Mouse (Mus musculus): ENCODE measurements around the gene Chrng. TPM values are rescaled to one million over a fixed set of nuclear protein-coding genes. Genes with fewer than 3 reads are reported as not detected.

The Chrng gene
- total and polyA plus RNA-seq, 3 experiments, result 0.04 TPM; not detected in 2

- Histone ChIP-seq H3K36me3 (replicated peaks in 1 of 2; ENCODE audit: control insufficient read depth in 1 of 2, insufficient read depth in 1 of 2, low read length in 1 of 2) (no peaks in the 10 kb centered on the region), H3K4me2 (ENCODE audit: insufficient read depth, low read depth, poor library complexity, severe bottlenecking) (no peak overlapping the region), H3K4me3 (replicated peaks in 1 of 3; ENCODE audit: low read depth in 2 of 3, low read length in 2 of 3, poor library complexity in 1 of 3) (no peak overlapping the region), H3K9me3 (replicated peaks; ENCODE audit: low read length) (no peaks in the 10 kb centered on the region), H3K4me1 (ENCODE audit: control insufficient read depth in 1 of 2, insufficient read depth in 2 of 2) (peaks cover 3 to 12% of the 10 kb centered on the region in 2 experiments; a peak in 3 of 4 replicates), H3K27me3 (replicated peaks) (no peaks in the 10 kb centered on the region), H3K27ac (ENCODE audit: insufficient read depth, low read depth) (no peak overlapping the region), H3K9ac (ENCODE audit: insufficient read depth, low read depth) (no peak overlapping the region), H3K79me2 (replicated peaks; ENCODE audit: control insufficient read depth, extremely low read depth, insufficient read depth, poor library complexity, severe bottlenecking) (no peaks in the 10 kb centered on the region)
- in situ Hi-C loops (cut with MboI; ENCODE audit: low pct_ligation_motif_present, low pct_unique_long_range_greater_than_20kb, low sequenced_read_pairs), result no loop called here
- dilution Hi-C loops (cut with MboI; ENCODE audit: extremely low pct_ligation_motif_present, extremely low pct_unique_long_range_greater_than_20kb, low sequenced_read_pairs), result no loop called here
- no peak for DNase-seq (ENCODE audit: extremely low read depth)
- no peak for TF ChIP-seq JUND (conservative IDR thresholded peaks at IDR 0.05; ENCODE audit: low read depth, low read length)
- TF ChIP-seq MEF2A (IDR thresholded peaks at IDR 0.05; ENCODE audit: borderline replicate concordance, low read depth, low read length), result no peak
- TF ChIP-seq MAFK (IDR thresholded peaks at IDR 0.05; ENCODE audit: insufficient replicate concordance, low read length), result no peak
- TF ChIP-seq PAX5 (IDR thresholded peaks at IDR 0.05; ENCODE audit: low read length), result no peak
- no peak for TF ChIP-seq NELFE (IDR thresholded peaks at IDR 0.05; ENCODE audit: low read depth, low read length)
- no peak for TF ChIP-seq HCFC1 (IDR thresholded peaks at IDR 0.05; ENCODE audit: low read depth, low read length)
- TF ChIP-seq RCOR1 (conservative IDR thresholded peaks at IDR 0.05; ENCODE audit: low read depth, low read length), result no peak
- TF ChIP-seq USF2 (conservative IDR thresholded peaks at IDR 0.05; ENCODE audit: low read depth, low read length), result no peak
These were observed 54.0 kb downstream of the Chrng start for GRCm38 (mm10) chr1:87258484-87258883.

DNA sequence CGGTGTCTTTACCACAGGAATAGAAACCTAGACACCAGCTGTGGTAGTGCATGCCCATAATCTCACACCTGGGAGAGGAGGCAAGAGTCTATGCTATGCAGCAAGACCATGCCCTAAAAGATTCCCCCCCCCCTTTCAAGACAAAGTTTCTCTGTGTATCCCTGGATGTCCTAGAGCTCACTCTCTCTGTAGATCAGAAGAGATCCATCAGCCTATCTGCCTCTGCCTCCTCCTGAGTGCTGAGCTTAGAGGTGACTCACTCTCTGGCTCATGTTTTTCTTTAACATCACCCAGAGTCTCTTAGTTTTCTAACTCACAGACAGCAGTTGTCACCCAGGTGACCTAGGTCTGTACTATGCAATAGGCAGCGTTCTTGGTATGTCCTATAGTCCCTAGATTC lies 54.9 kb downstream of the Chrng start:
- in situ Hi-C loops (cut with MboI; ENCODE audit: low pct_ligation_motif_present, low pct_unique_long_range_greater_than_20kb, low sequenced_read_pairs) (no loop called here), dilution Hi-C loops (cut with MboI; ENCODE audit: extremely low pct_ligation_motif_present, extremely low pct_unique_long_range_greater_than_20kb, low sequenced_read_pairs) (no loop called here)
- Histone ChIP-seq H3K4me1 (ENCODE audit: control insufficient read depth in 1 of 2, insufficient read depth in 2 of 2) (peaks cover 3 to 12% of the 10 kb centered on the region in 2 experiments; a peak in 3 of 4 replicates), H3K79me2 (replicated peaks; ENCODE audit: control insufficient read depth, extremely low read depth, insufficient read depth, poor library complexity, severe bottlenecking) (no peaks in the 10 kb centered on the region), H3K27me3 (replicated peaks) (peaks cover 2% of the 10 kb centered on the region), H3K4me3 (replicated peaks in 1 of 3; ENCODE audit: low read depth in 2 of 3, low read length in 2 of 3, poor library complexity in 1 of 3) (no peak overlapping the region), H3K9ac (ENCODE audit: insufficient read depth, low read depth) (no peak overlapping the region), H3K27ac (ENCODE audit: insufficient read depth, low read depth) (no peak overlapping the region), H3K36me3 (replicated peaks in 1 of 2; ENCODE audit: control insufficient read depth in 1 of 2, insufficient read depth in 1 of 2, low read length in 1 of 2) (no peaks in the 10 kb centered on the region), H3K9me3 (replicated peaks; ENCODE audit: low read length) (no peaks in the 10 kb centered on the region), H3K4me2 (ENCODE audit: insufficient read depth, low read depth, poor library complexity, severe bottlenecking) (no peak overlapping the region)
- DNase-seq (ENCODE audit: extremely low read depth), result no peak
- no peak for TF ChIP-seq UBTF (IDR thresholded peaks at IDR 0.05; ENCODE audit: low read depth, low read length)

Other genes starting within 250 kb of the Chrng start
- not detected in 2 replicates for gene Alppl2, start 114.7 kb upstream of the Chrng start, total RNA-seq (2012; rRNA removed)
- not detected in 2 replicates for gene Alppl2, start 114.7 kb upstream of the Chrng start, total RNA-seq (2014; rRNA removed)
- not detected in 2 replicates for gene Alppl2, start 114.7 kb upstream of the Chrng start, polyA plus RNA-seq (2012; ENCODE audit: insufficient read length, low read depth)
- not detected in 2 replicates for gene Alpi, start 103.1 kb upstream of the Chrng start, total RNA-seq (2012; rRNA removed)
- not detected in 2 replicates for gene Alpi, start 103.1 kb upstream of the Chrng start, total RNA-seq (2014; rRNA removed)
- gene Alpi, start 103.1 kb upstream of the Chrng start, polyA plus RNA-seq (2012; ENCODE audit: insufficient read length, low read depth), result not detected in 2 replicates
- gene Akp3, start 79.7 kb upstream of the Chrng start, total RNA-seq (2012; rRNA removed), result not detected in 2 replicates
- not detected in 2 replicates for gene Akp3, start 79.7 kb upstream of the Chrng start, total RNA-seq (2014; rRNA removed)
- gene Akp3, start 79.7 kb upstream of the Chrng start, polyA plus RNA-seq (2012; ENCODE audit: insufficient read length, low read depth), result not detected in 2 replicates
- gene Ecel1, start 48.1 kb upstream of the Chrng start, total RNA-seq (2012; rRNA removed), result not detected in 2 replicates
- not detected in 2 replicates for gene Ecel1, start 48.1 kb upstream of the Chrng start, total RNA-seq (2014; rRNA removed)
- not detected in 2 replicates for gene Ecel1, start 48.1 kb upstream of the Chrng start, polyA plus RNA-seq (2012; ENCODE audit: insufficient read length, low read depth)
- gene Prss56, start 21.3 kb upstream of the Chrng start, total RNA-seq (2012; rRNA removed), result not detected in 2 replicates
- not detected in 2 replicates for gene Prss56, start 21.3 kb upstream of the Chrng start, total RNA-seq (2014; rRNA removed)
- not detected in 2 replicates for gene Prss56, start 21.3 kb upstream of the Chrng start, polyA plus RNA-seq (2012; ENCODE audit: insufficient read length, low read depth)
- gene Chrnd, start 14.1 kb upstream of the Chrng start, total RNA-seq (2012; rRNA removed), result not detected in 2 replicates
- gene Chrnd, start 14.1 kb upstream of the Chrng start, total RNA-seq (2014; rRNA removed), result not detected in 2 replicates
- 0.13 TPM in 1 of 2 replicates, not detected in the other for gene Chrnd, start 14.1 kb upstream of the Chrng start, polyA plus RNA-seq (2012; ENCODE audit: insufficient read length, low read depth)
- gene Eif4e2, start 9.3 kb downstream of the Chrng start, total RNA-seq (2012; rRNA removed), result 175 and 208 TPM in 2 replicates
- 228 and 245 TPM in 2 replicates for gene Eif4e2, start 9.3 kb downstream of the Chrng start, total RNA-seq (2014; rRNA removed)
- 264 and 289 TPM in 2 replicates for gene Eif4e2, start 9.3 kb downstream of the Chrng start, polyA plus RNA-seq (2012; ENCODE audit: insufficient read length, low read depth)
- gene Efhd1, start 59.7 kb downstream of the Chrng start, total RNA-seq (2012; rRNA removed), result 0.25 and 1.2 TPM in 2 replicates
- gene Efhd1, start 59.7 kb downstream of the Chrng start, total RNA-seq (2014; rRNA removed), result 0.12 and 0.22 TPM in 2 replicates
- 0.13 TPM in 1 of 2 replicates, not detected in the other for gene Efhd1, start 59.7 kb downstream of the Chrng start, polyA plus RNA-seq (2012; ENCODE audit: insufficient read length, low read depth)
- 74.7 and 93.5 TPM in 2 replicates for gene Gigyf2, start 122.3 kb downstream of the Chrng start, total RNA-seq (2012; rRNA removed)
- gene Gigyf2, start 122.3 kb downstream of the Chrng start, total RNA-seq (2014; rRNA removed), result 84.5 and 87.3 TPM in 2 replicates
- 156 and 173 TPM in 2 replicates for gene Gigyf2, start 122.3 kb downstream of the Chrng start, polyA plus RNA-seq (2012; ENCODE audit: insufficient read length, low read depth)
- gene Kcnj13, start 190.1 kb downstream of the Chrng start, total RNA-seq (2012; rRNA removed), result 0.17 and 0.30 TPM in 2 replicates
- not detected in 2 replicates for gene Kcnj13, start 190.1 kb downstream of the Chrng start, total RNA-seq (2014; rRNA removed)
- gene Kcnj13, start 190.1 kb downstream of the Chrng start, polyA plus RNA-seq (2012; ENCODE audit: insufficient read length, low read depth), result not detected in 2 replicates